Mouse (Mus musculus) NIH3T3 (cell line): ENCODE measurements at regions not wholly inside any gene's neighbourhood (a gene's known extent, or its start where the extent isn't known, plus 50 kb on each side); places are given as distances from the start of the nearest gene placed in this dataset.

ENCODE experiments used
- DNase-seq: peaks from one replicate; pipeline ENCODE4 v3.0.0-alpha.2; 2012; ENCODE audit warnings: low read depth

GRCm38 (mm10) chr17:64492614-64493269, 107.8 kb upstream of the Man2a1 start:
- DNase-seq: peak; percentile 41

- DNase-seq: peak; percentile 27
These were observed 101.1 kb upstream of the Man2a1 start for GRCm38 (mm10) chr17:64499281-64499997.

- no peak for DNase-seq
These were observed 98.2 kb upstream of the Man2a1 start for GRCm38 (mm10) chr17:64502376-64502775.

- DNase-seq: no peak
These were observed 94.6 kb upstream of the Man2a1 start for GRCm38 (mm10) chr17:64505956-64506355.

- no peak for DNase-seq
These were observed 89.3 kb upstream of the Man2a1 start for GRCm38 (mm10) chr17:64511139-64511779.

GRCm38 (mm10) chr17:64522213-64522612, 78.3 kb upstream of the Man2a1 start:
- DNase-seq: peak; percentile 30

GRCm38 (mm10) chr17:64523899-64524298, 76.6 kb upstream of the Man2a1 start:
- no peak for DNase-seq

GRCm38 (mm10) chr17:64527817-64528216, 72.7 kb upstream of the Man2a1 start:
- DNase-seq: peak; percentile 69

GRCm38 (mm10) chr17:64528476-64528875, 72.1 kb upstream of the Man2a1 start:
- no peak for DNase-seq

- DNase-seq: peak; percentile 47
These were observed 71.1 kb upstream of the Man2a1 start for GRCm38 (mm10) chr17:64529296-64529994.

GRCm38 (mm10) chr17:64531150-64531549, 69.4 kb upstream of the Man2a1 start:
- no peak for DNase-seq

- DNase-seq: no peak
These were observed 66.2 kb upstream of the Man2a1 start for GRCm38 (mm10) chr17:64534323-64534722.

GRCm38 (mm10) chr17:64538520-64538953, 62.0 kb upstream of the Man2a1 start:
- no peak for DNase-seq

- DNase-seq: no peak
These were observed 60.1 kb upstream of the Man2a1 start for GRCm38 (mm10) chr17:64540411-64540810.

- no peak for DNase-seq
These were observed 52.0 kb upstream of the Man2a1 start for GRCm38 (mm10) chr17:64548536-64548935.

GRCm38 (mm10) chr17:64550034-64550433, 50.5 kb upstream of the Man2a1 start:
- DNase-seq: no peak
